Mouse (Mus musculus) heart, postnatal 10 days (tissue): Measurements from ENCODE around the gene Sarnp. TPM values are rescaled to one million over a fixed set of nuclear protein-coding genes. Genes with fewer than 3 reads are reported as not detected.
A peak's percentile ranks its signal among the peaks of the same experiment; 100 is the strongest.
"Not testable (repeated sequence)": the region's sequence is repeated elsewhere in the genome, so short reads cannot be mapped to it uniquely, and the experiment has no call there.

Experiments used
- DNase-seq, 2 experiments: peaks; one replicate each; pipeline ENCODE4 v3.0.0; 2021
- intact Hi-C: fragments of 180-260 bp; cut with DNase I; formaldehyde crosslinking; loops from one replicate; pipeline ENCODE4 v1.15.1; 2025
- total RNA-seq, 2 experiments: library from RNA; stranded (reverse); gene quantifications; 2 replicates each; pipeline ENCODE4 v1.2.3; 2021

The Sarnp gene
- total RNA-seq, 2 experiments from 2014 or later, result 47.2 to 52.6 TPM

- DNase-seq, result no peak
- intact Hi-C loops, result no loop called here
Observed at GRCm38 (mm10) chr10:128807018-128807417, 10.1 kb upstream of the Sarnp start.

- intact Hi-C loops, result no loop called here
- DNase-seq, result no peak
Observed at GRCm38 (mm10) chr10:128820217-128820616, 3.1 kb downstream of the Sarnp start.

- DNase-seq, result peak; percentile 99 to 100
- intact Hi-C loops, result no loop called here
Observed at GRCm38 (mm10) chr10:128821358-128822056, 4.4 kb downstream of the Sarnp start, which contains the start of gene Ormdl2. Gene Ormdl2, minus strand, starts transcription at chr10:128821645.

- DNase-seq, result no peak
- intact Hi-C loops, result no loop called here
Observed at GRCm38 (mm10) chr10:128822135-128822534, 5.0 kb downstream of the Sarnp start.

GRCm38 (mm10) chr10:128823087-128823486 is 6.0 kb downstream of the Sarnp start:
- DNase-seq, intact Hi-C loops: not testable (repeated sequence)

GRCm38 (mm10) chr10:128823821-128824220 is 6.7 kb downstream of the Sarnp start:
- intact Hi-C loops, result no loop called here
- no peak for DNase-seq

GRCm38 (mm10) chr10:128837400-128837799 is 20.3 kb downstream of the Sarnp start:
- intact Hi-C loops, result no loop called here
- DNase-seq, result no peak

GRCm38 (mm10) chr10:128839434-128839833 is 22.3 kb downstream of the Sarnp start:
- DNase-seq, result no peak
- intact Hi-C loops, result no loop called here

- DNase-seq, result no peak
- intact Hi-C loops, result no loop called here
Observed at GRCm38 (mm10) chr10:128840612-128841011, 23.5 kb downstream of the Sarnp start.

- DNase-seq, result no peak
- intact Hi-C loops, result no loop called here
Observed at GRCm38 (mm10) chr10:128843260-128843659, 26.1 kb downstream of the Sarnp start.

- DNase-seq, result peak; percentile 22 to 36
Observed at GRCm38 (mm10) chr10:128845516-128845915, 28.4 kb downstream of the Sarnp start.

GRCm38 (mm10) chr10:128846664-128847063 is 29.5 kb downstream of the Sarnp start:
- no peak for DNase-seq
- intact Hi-C loops, result no loop called here

More at GRCm38 (mm10) chr10:128845516-128845915, 28.4 kb downstream of the Sarnp start:
- intact Hi-C loops, result loop anchor here (1.0 to 2.0 kb wide), 2 partner anchors 50 to 131 kb away; no protein-coding TSS in a partner anchor

GRCm38 (mm10) chr10:128848426-128848825 is 31.3 kb downstream of the Sarnp start:
- intact Hi-C loops, result no loop called here
- DNase-seq, result no peak

GRCm38 (mm10) chr10:128850339-128850738 is 33.2 kb downstream of the Sarnp start:
- DNase-seq, result no peak
- intact Hi-C loops, result no loop called here

- intact Hi-C loops, result no loop called here
- no peak for DNase-seq
Observed at GRCm38 (mm10) chr10:128861176-128861575, 44.0 kb downstream of the Sarnp start.

- intact Hi-C loops, result no loop called here
Observed at GRCm38 (mm10) chr10:128866042-128866441, 48.9 kb downstream of the Sarnp start.

GRCm38 (mm10) chr10:128866518-128866917 is 49.4 kb downstream of the Sarnp start:
- DNase-seq, result no peak
- intact Hi-C loops, result no loop called here

More at GRCm38 (mm10) chr10:128866042-128866441, 48.9 kb downstream of the Sarnp start:
- no peak for DNase-seq

GRCm38 (mm10) chr10:128870341-128870740 is 53.2 kb downstream of the Sarnp start:
- intact Hi-C loops, result no loop called here
- no peak for DNase-seq

- DNase-seq, result no peak
- intact Hi-C loops, result no loop called here
Observed at GRCm38 (mm10) chr10:128878291-128878690, 61.2 kb downstream of the Sarnp start.

- intact Hi-C loops, result no loop called here
- DNase-seq, result no peak
Observed at GRCm38 (mm10) chr10:128878811-128879210, 61.7 kb downstream of the Sarnp start.

- no peak for DNase-seq
- intact Hi-C loops, result no loop called here
Observed at GRCm38 (mm10) chr10:128882067-128882466, 64.9 kb downstream of the Sarnp start.
